Mouse (Mus musculus) liver, adult 2 months (tissue): ENCODE results near the gene Gpr137c. TPM values are rescaled to one million over a fixed set of nuclear protein-coding genes. Genes with fewer than 3 reads are reported as not detected.

Source experiments
- DNase-seq: peaks from one replicate; pipeline ENCODE4 v3.0.0-alpha.2; 2011; ENCODE audit warnings: low read depth, low spot score; ENCODE audit errors: extremely low read depth
- H3K27ac ChIP-seq: fragments of 200-500 bp; replicated peaks from 2 replicates; pipeline ENCODE4 v1.5.1; 2012; ENCODE audit warnings: low read depth, mild to moderate bottlenecking, control low read depth, inconsistent platforms, low read length; ENCODE audit not compliant: insufficient read depth
- H3K27me3 ChIP-seq: fragments of 200-500 bp; 2 replicates; pipeline ENCODE4 v1.6.1; 2012; ENCODE audit warnings: mild to moderate bottlenecking, moderate library complexity, low read length, inconsistent platforms; ENCODE audit not compliant: control insufficient read depth, insufficient read depth
- H3K36me3 ChIP-seq: fragments of 200-500 bp; 2 replicates; pipeline ENCODE4 v1.6.1; 2012; ENCODE audit warnings: low read length, inconsistent platforms; ENCODE audit not compliant: control insufficient read depth, insufficient read depth
- H3K4me1 ChIP-seq: fragments of 200-500 bp; 2 replicates; pipeline ENCODE4 v1.6.1; 2011; ENCODE audit warnings: low read length; ENCODE audit not compliant: control insufficient read depth, insufficient read depth
- H3K4me3 ChIP-seq: fragments of 200-500 bp; 2 replicates; pipeline ENCODE4 v1.5.1; 2011; ENCODE audit warnings: low read depth, mild to moderate bottlenecking, control low read depth, low read length, moderate library complexity; ENCODE audit not compliant: insufficient read depth
- H3K79me2 ChIP-seq: fragments of 200-500 bp; 2 replicates; pipeline ENCODE4 v1.6.1; 2012; ENCODE audit warnings: inconsistent platforms, mild to moderate bottlenecking, low read length, moderate library complexity; ENCODE audit not compliant: control insufficient read depth, insufficient read depth
- H3K9ac ChIP-seq: fragments of 200-500 bp; 2 replicates; pipeline ENCODE4 v1.6.1; 2012; ENCODE audit warnings: low read depth, mild to moderate bottlenecking, control low read depth, inconsistent platforms, low read length
- CTCF ChIP-seq: fragments of 200-500 bp; IDR thresholded peaks from 2 replicates; pipeline ENCODE4 v1.5.1; 2011; ENCODE audit warnings: low read depth, low read length, control low read depth
- POLR2A ChIP-seq: fragments of 200-500 bp; IDR thresholded peaks from 2 replicates; pipeline ENCODE4 v1.6.1; 2011; ENCODE audit warnings: low read length, control low read depth; ENCODE audit not compliant: insufficient read depth; ENCODE audit errors: extremely low read depth
- WGBS: fragments of 180-500 bp; shearing (Covaris S2); methylation state at CpG from one replicate; pipeline ENCODE4 v1.1.7; 2018; 5-methylcytosine and 5-hydroxymethylcytosine counted together
- polyA plus RNA-seq: library from polyadenylated mRNA; depleted of rRNA; stranded (reverse); fragments of >200 nt; gene quantifications from 2 replicates; pipeline ENCODE4 v1.2.3, GENCODE M21; 2012; rRNA removed
- total RNA-seq: library from RNA; depleted of rRNA; stranded (reverse); fragments of >200 nt; gene quantifications from 2 replicates; pipeline ENCODE4 v1.2.3, GENCODE M21; 2014; rRNA removed

Gene Gpr137c
- total RNA-seq = 0.81 and 1.6 TPM in 2 replicates
- 1.2 and 3.3 TPM in 2 replicates for polyA plus RNA-seq

GRCm38 (mm10) chr14:45219281-45220089, at the start of gene Gpr137c:
Gene Gpr137c (plus strand): TSS chr14:45219717.
- Histone ChIP-seq H3K27me3 (no peaks in the 10 kb centered on the region), H3K79me2 (no peaks in the 10 kb centered on the region), H3K27ac (peak within 1 kb of the TSS; percentile 3; the same call in 1 of the 2 replicates), H3K36me3 (no peaks in the 10 kb centered on the region), H3K4me3 (peak within 1 kb of the TSS; percentile 71), H3K4me1 (no peaks in the 10 kb centered on the region; the same call in 1 of the 2 replicates), H3K9ac (peak within 1 kb of the TSS; percentile 82)
- TF ChIP-seq POLR2A (peak; percentile 80), CTCF (no peak)
- DNase-seq = peak; percentile 97
- under 1% methylated on average over 85 of the region's 86 CpGs for WGBS

DNA sequence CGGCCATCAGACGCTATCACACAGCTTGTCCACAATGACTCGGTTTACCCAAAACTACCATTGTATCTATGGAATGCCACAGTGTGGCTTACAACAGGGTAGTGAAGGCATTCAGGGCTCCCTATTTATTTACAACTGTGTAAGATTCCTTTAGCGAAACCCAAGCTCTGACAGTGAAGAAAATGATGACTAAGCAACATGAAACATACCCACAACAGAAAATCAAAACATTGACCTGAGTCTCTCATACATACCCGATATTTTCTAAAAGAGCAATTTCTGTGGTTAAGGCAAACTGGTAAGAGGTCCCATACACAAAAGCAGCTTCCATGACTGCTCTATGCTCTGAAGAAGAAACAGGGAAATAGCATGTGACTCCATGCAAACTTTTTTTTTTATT, 47.3 kb upstream of the Gpr137c start:
- Histone ChIP-seq H3K79me2 (no peaks in the 10 kb centered on the region), H3K9ac (no peak overlapping the region), H3K4me3 (no peak overlapping the region), H3K4me1 (no peaks in the 10 kb centered on the region), H3K27ac (no peak overlapping the region), H3K36me3 (no peaks in the 10 kb centered on the region), H3K27me3 (no peaks in the 10 kb centered on the region)
- 98% methylated on average over 5 of the region's 5 CpGs for WGBS
- no peak for TF ChIP-seq CTCF
- TF ChIP-seq POLR2A = no peak
- DNase-seq = no peak

DNA sequence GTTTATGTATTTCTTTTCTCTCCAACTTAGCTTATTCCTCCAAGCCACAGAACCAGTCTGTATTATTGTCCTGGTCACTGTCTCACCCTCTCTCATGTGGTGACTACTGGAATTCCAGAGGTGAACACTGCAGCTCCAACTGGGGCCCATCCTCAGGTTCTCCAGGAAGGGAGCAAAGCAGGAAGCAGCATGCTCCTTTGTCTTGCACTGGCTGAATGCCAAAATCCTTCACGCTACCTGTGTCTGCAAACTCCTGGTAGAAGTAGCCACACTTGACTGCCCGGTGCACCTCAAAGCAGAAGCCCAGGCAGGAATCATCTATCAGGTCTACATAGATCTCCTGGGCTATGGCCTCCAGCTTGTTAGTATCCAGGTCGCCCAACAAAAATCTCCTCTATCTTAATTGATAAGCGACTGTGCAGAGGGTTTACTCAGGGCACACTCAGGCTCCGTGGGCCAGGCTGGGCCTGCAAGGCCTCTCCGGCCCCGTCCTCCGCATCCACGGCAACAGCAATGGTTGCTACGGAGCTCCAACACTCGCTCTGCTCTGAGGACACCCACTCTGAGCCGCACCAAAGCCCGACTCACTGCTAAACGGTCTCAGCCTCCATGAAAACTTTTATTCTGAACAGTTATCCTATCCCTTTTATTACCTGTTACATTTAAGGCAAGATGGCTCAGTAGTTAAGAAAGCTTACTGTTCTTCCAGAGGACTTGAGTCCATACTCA, 44.3 kb upstream of the Gpr137c start:
- no peak overlapping the region for H3K4me3 ChIP-seq
- no peaks in the 10 kb centered on the region for H3K79me2 ChIP-seq
- H3K27ac ChIP-seq = no peak overlapping the region
- H3K27me3 ChIP-seq = no peaks in the 10 kb centered on the region
- no peak overlapping the region for H3K9ac ChIP-seq
- no peak for DNase-seq
- TF ChIP-seq POLR2A = no peak
- no peak for TF ChIP-seq CTCF
- H3K36me3 ChIP-seq = no peaks in the 10 kb centered on the region
- WGBS = 89% methylated on average over 14 of the region's 14 CpGs
- H3K4me1 ChIP-seq = no peaks in the 10 kb centered on the region

GRCm38 (mm10) chr14:45179186-45179585, 40.3 kb upstream of the Gpr137c start:
- Histone ChIP-seq H3K27ac (no peak overlapping the region), H3K9ac (no peak overlapping the region), H3K4me1 (no peaks in the 10 kb centered on the region), H3K27me3 (no peaks in the 10 kb centered on the region), H3K4me3 (no peak overlapping the region), H3K36me3 (no peaks in the 10 kb centered on the region), H3K79me2 (no peaks in the 10 kb centered on the region)
- TF ChIP-seq POLR2A = no peak
- DNase-seq = no peak
- WGBS = 93% methylated on average over 2 of the region's 2 CpGs

GRCm38 (mm10) chr14:45179606-45180005, 39.9 kb upstream of the Gpr137c start:
- H3K27ac ChIP-seq = no peak overlapping the region
- 91% methylated on average over 2 of the region's 2 CpGs for WGBS
- H3K4me1 ChIP-seq = no peaks in the 10 kb centered on the region

GRCm38 (mm10) chr14:45181611-45182010, 37.9 kb upstream of the Gpr137c start:
- H3K27me3 ChIP-seq = no peaks in the 10 kb centered on the region
- no peaks in the 10 kb centered on the region for H3K36me3 ChIP-seq
- H3K9ac ChIP-seq = no peak overlapping the region
- H3K27ac ChIP-seq = no peak overlapping the region
- no peak for DNase-seq
- H3K79me2 ChIP-seq = no peaks in the 10 kb centered on the region
- WGBS = 75% methylated on average over 4 of the region's 4 CpGs
- H3K4me3 ChIP-seq = no peak overlapping the region
- no peak for TF ChIP-seq POLR2A
- no peak for TF ChIP-seq CTCF
- no peaks in the 10 kb centered on the region for H3K4me1 ChIP-seq

More at GRCm38 (mm10) chr14:45179606-45180005, 39.9 kb upstream of the Gpr137c start:
- Histone ChIP-seq H3K9ac (no peak overlapping the region), H3K4me3 (no peak overlapping the region), H3K36me3 (no peaks in the 10 kb centered on the region), H3K79me2 (no peaks in the 10 kb centered on the region), H3K27me3 (no peaks in the 10 kb centered on the region)
- peak; percentile 4 for DNase-seq
- TF ChIP-seq CTCF (no peak), POLR2A (no peak)
